Mouse (Mus musculus): Measurements from ENCODE around the gene Prkce.

GRCm38 (mm10) chr17:86588704-86589449 is 421.3 kb downstream of the Prkce start:
- TF ChIP-seq CTCF (IDR thresholded peaks at IDR 0.05; ENCODE audit: low read depth): no peak
- TF ChIP-seq EP300 (IDR thresholded peaks at IDR 0.05; ENCODE audit: low read depth): no peak
